Mouse (Mus musculus): Measurements from ENCODE around the gene Tmco1.

The Tmco1 gene

GRCm38 (mm10) chr1:167284258-167284836, 23.8 kb upstream of the Tmco1 start:
- DNase-seq (ENCODE audit: low read depth): peak; percentile 43

GRCm38 (mm10) chr1:167284837-167285319, 23.3 kb upstream of the Tmco1 start:
- peak; percentile 72 for DNase-seq (ENCODE audit: low read depth)

GRCm38 (mm10) chr1:167285320-167285355, 23.0 kb upstream of the Tmco1 start, which contains the start of gene Uck2:
Uck2 (minus strand) TSS chr1:167285320.
- DNase-seq (ENCODE audit: low read depth): no peak

GRCm38 (mm10) chr1:167285356-167285755, 22.8 kb upstream of the Tmco1 start:
- no peak for DNase-seq (ENCODE audit: low read depth)

GRCm38 (mm10) chr1:167287156-167287555, 21.0 kb upstream of the Tmco1 start:
- DNase-seq (ENCODE audit: low read depth): no peak

- DNase-seq (ENCODE audit: low read depth): peak; percentile 58
Observed at GRCm38 (mm10) chr1:167288665-167289538, 19.3 kb upstream of the Tmco1 start.

- no peak for DNase-seq (ENCODE audit: low read depth)
Observed at GRCm38 (mm10) chr1:167289567-167290262, 18.5 kb upstream of the Tmco1 start.

- no peak for DNase-seq (ENCODE audit: low read depth)
Observed at GRCm38 (mm10) chr1:167290263-167290592, 17.9 kb upstream of the Tmco1 start.

- DNase-seq (ENCODE audit: low read depth): no peak
Observed at GRCm38 (mm10) chr1:167291610-167292009, 16.6 kb upstream of the Tmco1 start.

- DNase-seq (ENCODE audit: low read depth): no peak
Observed at GRCm38 (mm10) chr1:167292447-167292846, 15.7 kb upstream of the Tmco1 start.

- DNase-seq (ENCODE audit: low read depth): no peak
Observed at GRCm38 (mm10) chr1:167295679-167296402, 12.3 kb upstream of the Tmco1 start.

- no peak for DNase-seq (ENCODE audit: low read depth)
Observed at GRCm38 (mm10) chr1:167300122-167300521, 8.1 kb upstream of the Tmco1 start.

GRCm38 (mm10) chr1:167305501-167306137, 2.6 kb upstream of the Tmco1 start:
- no peak for DNase-seq (ENCODE audit: low read depth)

GRCm38 (mm10) chr1:167306451-167307240, 1.5 kb upstream of the Tmco1 start:
- peak; percentile 46 for DNase-seq (ENCODE audit: low read depth)

- no peak for DNase-seq (ENCODE audit: low read depth)
Observed at GRCm38 (mm10) chr1:167307674-167308073, 504 bp upstream of the Tmco1 start.

GRCm38 (mm10) chr1:167312367-167312766, 4.2 kb downstream of the Tmco1 start:
- DNase-seq (ENCODE audit: low read depth): no peak

GRCm38 (mm10) chr1:167313220-167313619, 5.0 kb downstream of the Tmco1 start:
- no peak for DNase-seq (ENCODE audit: low read depth)

GRCm38 (mm10) chr1:167321691-167322090, 13.5 kb downstream of the Tmco1 start:
- no peak for DNase-seq (ENCODE audit: low read depth)

- no peak for DNase-seq (ENCODE audit: low read depth)
Observed at GRCm38 (mm10) chr1:167328776-167329175, 20.6 kb downstream of the Tmco1 start.

GRCm38 (mm10) chr1:167331106-167331505, 22.9 kb downstream of the Tmco1 start:
- DNase-seq (ENCODE audit: low read depth): no peak

- DNase-seq (ENCODE audit: low read depth): no peak
Observed at GRCm38 (mm10) chr1:167336398-167336797, 28.2 kb downstream of the Tmco1 start.
